Mouse (Mus musculus) c-Kit-positive CD71-positive TER-119-positive erythroid progenitor cells, embryonic 14.5 days (primary cell): ENCODE results near the gene Plod1.

Experiments used
- DNase-seq: peaks from one replicate; pipeline ENCODE4 v3.0.0-alpha.2; 2013; ENCODE audit warnings: low spot score

Plod1 gene

DNA sequence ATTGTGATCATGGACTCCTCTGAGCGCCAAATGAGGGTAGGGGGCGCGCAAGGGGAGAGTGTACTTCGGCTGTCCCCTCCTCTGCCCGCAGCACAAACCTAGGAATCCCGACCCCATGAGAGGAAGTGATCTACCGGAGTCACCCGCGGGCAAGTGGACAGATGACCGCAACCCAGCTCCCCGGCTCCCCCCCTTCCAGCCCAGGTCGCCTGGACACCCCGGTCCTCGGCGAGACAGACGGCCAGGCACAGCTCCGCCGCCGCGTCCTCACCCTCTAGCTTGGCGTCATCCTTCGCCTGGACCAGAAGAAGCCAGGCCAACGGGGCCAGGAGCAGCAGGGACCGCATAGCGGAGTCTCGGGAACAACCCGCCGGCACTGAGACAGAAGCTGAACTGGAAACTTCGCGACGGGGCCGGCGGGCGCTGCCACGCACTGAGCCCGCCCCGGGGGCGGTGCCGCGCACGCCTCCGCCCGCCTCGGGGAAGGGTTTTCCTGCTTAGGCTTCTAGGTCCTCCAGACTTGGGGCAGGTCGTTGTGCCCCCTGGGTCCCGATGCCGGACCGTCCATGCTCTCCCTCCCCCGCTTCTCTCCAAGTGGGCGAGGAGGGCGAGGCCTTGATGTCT is at the start of gene Plod1:
Plod1 (minus strand) TSS at position 437 of the 624 bp plus-strand sequence.
- peak; percentile 33 for DNase-seq

DNA sequence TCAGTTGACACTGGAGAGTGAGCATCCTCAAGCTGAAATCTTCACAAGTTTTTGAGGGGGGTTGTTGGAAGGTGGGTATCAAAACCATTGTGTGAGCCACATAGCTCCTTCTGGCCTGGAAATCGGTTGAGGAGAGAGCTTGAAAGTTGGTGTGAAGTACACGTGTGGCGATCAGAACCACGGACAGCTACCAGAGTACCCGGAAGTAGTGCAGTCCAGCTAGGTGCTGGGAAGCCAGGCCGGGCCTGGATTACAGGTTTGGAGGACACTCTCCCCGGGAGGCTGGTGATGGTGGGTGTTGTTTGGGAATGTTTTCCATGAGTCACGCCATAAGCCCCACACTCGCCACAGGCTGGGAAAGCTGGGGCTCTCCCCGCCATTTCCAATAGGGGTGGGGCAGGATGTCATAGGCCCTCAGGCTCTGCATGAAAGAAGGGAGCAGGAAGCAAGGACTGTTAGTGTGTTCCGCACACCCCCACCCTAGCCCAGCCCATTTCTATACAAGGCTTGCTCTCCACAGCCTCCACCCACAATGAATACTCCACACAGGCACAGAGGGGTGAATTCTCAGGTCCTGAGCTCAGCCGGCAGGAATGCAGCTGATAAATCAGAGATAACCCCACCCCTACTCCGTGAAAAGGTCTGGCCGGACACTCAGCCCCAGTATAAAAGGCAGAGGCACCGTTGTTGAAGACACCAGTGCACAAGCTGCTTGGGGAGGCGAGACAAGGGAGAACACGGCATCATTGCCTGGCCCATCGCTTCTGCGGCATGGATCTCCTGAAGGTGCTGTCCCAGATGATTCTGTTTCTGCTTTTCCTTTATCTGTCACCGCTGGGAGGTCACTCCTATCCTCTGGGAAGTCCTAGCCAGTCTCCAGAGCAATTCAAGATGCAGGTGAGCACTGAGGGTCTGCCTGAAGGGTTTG is 48.9 kb upstream of the Plod1 start, which contains the start of gene Nppb:
Nppb (plus strand) TSS at position 584 of the 928 bp plus-strand sequence.
- peak; percentile 20 for DNase-seq

DNA sequence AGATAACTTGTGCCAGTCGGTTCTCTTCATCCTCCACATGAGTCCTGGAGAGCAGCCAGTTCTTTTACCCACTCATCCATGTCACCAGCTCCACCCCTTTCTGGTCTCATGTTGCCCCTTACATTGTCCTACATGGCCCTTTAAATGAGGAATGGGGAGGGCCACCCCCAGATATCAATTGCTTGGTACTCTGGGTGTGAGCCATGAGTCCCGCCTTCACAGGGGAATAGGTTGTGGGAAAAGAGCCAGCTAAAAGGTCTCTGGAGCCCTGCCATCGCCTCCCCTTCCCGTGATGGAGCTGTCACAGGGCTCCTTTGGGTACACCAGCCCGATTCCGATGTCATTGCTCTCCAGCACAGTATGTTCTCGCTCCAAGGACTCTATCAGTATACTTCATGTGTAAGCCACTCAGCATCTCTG is 42.9 kb upstream of the Plod1 start:
- DNase-seq, result no peak

DNA sequence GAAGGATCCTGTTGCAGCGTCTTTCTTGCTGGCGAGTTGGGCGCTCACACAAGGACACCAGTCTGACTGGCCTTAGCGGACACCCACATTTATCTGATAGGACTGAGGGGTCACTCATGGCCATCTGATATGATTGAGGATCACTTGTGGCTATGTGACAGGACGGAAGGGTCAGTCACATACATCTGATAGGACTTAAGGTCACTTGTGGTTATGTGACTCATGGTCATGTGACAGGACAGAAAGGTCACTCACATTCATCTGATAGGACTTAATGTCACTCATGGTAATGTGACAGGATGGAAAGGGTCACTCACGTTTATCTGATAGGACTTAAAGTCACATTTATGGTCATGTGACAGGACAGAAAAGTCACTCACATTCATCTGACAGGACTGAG is 41.8 kb upstream of the Plod1 start:
- no peak for DNase-seq

DNA sequence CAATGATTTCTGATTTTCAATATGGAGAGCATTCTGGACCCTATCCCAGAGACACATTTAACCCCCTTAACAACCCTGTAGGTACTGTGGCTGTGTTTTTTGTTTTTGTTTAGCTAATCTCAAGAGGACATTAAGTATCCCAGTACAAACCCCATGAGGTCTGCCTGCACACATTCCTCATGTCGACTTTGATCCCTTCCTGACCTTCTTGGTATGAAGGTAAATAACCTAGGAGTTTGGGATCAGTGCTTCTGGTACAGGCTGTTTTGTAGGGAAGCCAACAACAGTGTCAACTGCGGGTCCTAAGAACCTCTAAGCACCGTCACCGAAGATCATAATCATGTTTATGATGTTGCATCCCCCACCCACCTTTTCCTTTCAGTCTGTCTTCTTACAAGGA is 41.2 kb upstream of the Plod1 start:
- no peak for DNase-seq

DNA sequence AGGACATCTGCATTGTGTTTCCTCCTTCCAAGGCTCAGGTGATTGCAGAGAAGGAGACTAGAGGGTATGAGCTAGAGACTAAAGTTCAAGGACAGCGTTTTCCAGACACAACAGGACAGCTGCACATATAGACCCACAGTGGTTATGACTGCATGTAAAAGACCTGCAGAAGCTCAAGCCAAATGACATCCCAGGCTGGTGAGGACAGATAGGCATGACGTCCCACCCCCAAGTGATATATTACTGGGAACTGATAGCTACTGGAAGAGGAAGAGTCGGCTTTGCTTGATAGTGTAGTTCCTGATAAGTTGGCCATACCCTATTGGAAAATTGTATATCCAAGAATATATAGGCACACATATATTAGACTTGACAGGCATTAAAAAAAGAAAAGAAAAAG is 39.7 kb upstream of the Plod1 start:
- DNase-seq, result no peak

DNA sequence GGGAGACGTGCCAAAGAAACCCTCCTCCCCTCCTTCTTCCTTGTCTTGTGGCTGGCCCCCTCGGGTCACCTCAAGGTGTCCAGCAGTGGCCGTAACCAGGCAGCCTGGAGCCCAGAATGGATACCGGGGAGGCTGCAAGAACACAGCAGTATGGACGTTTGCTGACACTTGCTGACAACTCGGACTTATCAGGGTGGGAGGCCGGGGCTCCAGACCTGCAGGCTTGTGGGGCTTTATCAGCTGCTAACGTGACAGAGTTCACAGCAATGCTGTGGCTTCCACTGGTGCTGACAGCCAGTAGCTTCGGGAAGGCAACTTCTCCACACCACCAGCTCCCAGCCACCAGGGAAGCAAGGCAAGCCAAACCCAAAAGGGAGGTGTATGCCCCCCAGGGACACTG is 32.8 kb upstream of the Plod1 start:
- no peak for DNase-seq

DNA sequence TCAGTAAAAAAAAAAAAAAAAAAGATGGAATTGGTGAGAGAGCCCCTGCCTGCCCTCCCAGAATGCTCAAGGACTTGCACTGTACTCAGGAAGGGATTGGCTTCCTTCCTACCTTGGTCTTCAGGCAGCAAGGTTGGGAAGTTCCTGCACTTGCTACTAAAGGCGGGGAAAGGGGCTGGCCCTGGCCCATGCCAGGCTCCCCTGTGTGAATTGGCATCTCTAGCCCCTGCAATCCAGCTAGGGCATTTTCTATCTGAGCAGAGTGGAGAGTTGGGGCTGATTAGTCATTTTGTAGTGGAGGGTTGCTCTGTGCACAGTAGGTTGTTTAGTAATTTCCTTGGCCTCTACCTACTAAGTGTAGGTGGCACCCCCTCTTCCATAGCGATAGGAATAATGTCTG is 32.2 kb upstream of the Plod1 start:
- no peak for DNase-seq

DNA sequence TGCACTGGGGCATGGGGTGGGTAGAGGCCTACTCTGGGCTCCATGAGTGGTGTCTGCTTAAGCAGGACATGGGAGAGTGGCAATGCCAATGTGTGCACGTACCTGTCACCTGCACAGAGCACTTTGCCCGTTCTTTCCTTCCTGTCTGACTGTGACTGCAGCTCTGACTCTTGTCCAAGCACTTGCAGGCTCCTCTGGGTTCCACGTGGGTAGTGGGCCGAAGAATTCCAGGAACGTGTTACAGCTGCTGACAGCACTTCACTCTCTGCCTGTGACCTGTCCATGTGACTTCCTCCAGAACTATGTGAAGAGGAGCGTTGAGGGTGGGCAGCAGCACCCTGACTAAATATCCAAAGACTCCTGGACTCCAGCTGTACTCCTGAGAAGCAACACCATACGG is 29.1 kb upstream of the Plod1 start:
- DNase-seq, result no peak

DNA sequence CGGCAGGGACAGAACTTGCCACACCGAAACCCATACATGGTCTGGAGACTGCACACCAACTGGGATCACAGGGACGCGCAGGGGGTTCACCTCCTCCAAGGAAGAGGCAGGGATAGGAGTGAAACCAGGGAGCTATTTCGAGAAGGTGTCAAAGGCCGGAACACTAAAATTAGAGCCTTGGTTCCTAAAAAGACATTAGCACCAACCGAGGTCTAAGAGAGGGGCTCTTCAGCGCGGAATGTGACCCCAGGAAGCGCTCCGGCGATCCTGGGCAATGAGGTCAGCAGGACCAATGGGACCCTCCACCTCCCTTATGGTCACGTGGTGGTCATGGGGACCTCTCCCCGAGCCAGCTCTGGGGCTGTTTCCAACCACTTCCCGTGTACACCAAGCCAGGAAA is 27.1 kb upstream of the Plod1 start:
- DNase-seq, result no peak

DNA sequence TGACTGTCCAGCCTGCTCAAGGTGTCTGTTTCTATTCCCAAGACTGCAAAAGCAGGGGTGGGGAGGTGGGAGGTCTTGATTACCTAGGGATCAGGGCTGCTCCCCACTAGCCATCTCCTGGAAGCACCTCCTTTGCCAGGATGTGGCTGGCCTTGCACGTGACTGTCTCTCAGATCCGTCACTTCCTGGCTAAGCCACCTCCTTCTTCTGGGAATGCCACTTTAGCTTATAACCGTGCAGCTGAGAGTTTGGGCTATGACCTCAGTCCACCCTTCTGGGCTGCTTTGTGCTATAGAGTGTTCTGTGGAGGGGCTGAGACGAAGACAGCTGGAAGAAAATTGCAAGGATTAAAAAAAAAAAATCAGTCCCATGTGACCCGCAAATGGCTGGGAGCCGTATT is 26.2 kb upstream of the Plod1 start:
- DNase-seq, result no peak

DNA sequence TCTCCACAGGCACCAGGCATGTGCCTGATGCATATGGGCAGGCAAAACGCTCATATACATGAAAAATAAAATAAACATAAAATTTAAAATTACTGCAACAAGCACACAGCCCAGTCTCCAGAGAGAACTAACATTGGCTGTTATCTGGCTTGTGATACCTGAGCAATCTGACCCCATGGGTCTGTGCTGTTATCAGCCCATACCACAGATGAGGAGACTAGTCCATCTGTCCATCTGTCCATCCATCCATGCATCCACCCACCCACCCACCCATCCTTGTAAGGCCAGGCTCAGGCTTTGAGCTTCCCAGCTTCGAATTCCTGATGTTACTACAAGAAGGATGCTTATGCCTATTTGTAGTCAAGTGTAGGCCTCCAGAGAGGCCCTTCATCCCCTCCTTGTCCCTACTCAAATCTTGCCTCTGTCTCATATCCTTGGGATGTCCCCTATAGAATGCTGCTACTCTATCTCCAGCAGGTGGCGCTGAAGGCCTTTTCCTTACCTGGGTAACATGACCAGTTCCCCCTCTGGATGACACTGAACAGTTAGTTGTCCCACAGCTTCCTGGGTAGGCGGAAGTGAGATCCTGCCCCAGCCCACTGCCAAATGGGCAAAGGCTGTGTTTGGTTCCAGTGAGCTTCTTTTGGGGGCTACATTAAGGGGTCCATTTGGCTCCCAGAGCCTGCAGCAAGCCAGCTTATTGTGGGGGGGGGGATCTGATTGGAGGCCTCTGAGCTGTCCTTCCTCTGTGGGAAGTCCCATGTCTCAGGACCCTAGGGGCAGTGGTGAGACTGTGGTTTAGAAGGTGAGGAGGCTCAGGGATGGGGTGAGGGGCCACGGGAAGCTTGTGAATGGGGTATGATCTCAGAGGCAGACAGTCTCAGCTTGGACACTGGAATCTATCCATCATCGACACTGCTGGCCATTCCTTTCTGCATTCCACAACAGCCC is 23.6 kb upstream of the Plod1 start:
- DNase-seq, result peak; percentile 70

DNA sequence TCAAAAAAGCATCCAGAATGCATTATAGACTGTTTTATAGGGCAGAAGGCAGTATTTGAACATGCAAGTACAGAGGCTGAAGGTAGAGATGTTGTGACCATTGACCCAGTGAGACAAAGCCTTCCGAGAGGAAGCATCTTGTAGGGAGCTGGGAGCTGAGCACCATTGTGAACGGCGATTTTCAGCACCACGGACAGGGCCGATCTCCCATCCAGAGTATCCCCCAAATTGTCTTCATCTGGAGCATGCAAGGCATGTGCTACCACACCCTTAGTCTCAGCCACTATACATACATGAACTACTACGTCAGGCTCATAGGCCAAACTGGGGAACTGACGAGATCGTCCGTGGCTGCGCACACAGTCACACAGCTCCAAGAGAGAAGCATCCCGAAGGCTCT is 20.6 kb upstream of the Plod1 start:
- DNase-seq, result no peak

DNA sequence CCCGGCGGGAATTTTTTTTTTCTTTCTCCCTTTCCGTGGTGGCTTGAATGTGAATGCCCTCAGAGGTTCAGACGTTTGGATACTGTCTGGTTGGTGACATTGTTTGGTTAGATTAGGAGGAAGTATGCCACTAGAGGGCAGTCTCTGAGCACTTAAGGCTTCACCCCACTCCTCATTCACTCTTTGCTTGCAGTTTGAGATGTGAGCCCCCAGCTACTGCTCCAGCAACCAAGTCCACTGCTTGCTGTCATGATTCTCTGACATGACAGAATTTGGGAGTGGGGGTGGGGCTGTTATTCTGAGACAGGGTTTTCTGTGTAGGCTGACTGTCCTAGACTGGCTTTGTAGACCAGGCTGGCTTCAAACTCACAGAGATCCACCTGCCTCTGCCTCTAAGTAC is 17.0 kb upstream of the Plod1 start:
- DNase-seq, result peak; percentile 47

DNA sequence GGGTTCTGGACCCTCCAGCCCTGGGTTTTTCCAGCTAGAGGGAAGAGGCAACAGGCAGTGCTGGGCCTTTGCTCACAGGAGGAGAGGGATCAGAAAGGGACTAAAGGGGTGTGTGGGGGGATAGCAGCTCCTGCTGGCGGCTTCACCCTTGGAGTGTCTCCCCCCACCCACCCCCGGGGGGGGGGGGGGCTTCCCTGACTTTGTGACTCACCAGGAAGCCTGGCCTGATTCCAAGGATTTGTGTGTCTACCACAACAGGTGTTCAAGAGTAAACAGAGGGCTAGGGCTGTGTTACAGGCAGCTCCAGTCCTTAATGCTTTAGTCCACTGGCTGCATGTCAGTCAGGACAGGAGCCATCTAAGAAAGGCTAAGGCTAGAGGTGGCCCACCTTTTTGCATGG is 10.9 kb upstream of the Plod1 start:
- DNase-seq, result no peak

DNA sequence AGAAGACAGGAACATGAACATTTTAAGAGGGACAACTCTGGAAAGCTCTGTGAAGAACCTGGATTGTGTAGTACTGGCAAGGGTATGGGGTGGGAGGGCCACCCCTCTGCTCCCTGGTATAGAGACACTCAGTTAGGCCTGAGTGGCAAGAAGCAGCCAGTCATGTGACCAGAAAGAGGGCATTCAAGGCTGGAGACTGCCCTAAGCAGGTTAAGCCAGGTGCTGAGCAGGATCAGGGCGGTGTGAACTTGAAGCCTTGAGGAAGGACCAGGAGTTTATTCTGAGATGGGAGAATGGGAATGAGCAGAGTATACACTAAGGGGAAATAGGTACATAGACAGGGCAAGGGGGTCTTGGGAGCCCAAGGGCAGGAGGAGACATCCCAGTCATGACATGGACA is 6.4 kb upstream of the Plod1 start:
- DNase-seq, result no peak

DNA sequence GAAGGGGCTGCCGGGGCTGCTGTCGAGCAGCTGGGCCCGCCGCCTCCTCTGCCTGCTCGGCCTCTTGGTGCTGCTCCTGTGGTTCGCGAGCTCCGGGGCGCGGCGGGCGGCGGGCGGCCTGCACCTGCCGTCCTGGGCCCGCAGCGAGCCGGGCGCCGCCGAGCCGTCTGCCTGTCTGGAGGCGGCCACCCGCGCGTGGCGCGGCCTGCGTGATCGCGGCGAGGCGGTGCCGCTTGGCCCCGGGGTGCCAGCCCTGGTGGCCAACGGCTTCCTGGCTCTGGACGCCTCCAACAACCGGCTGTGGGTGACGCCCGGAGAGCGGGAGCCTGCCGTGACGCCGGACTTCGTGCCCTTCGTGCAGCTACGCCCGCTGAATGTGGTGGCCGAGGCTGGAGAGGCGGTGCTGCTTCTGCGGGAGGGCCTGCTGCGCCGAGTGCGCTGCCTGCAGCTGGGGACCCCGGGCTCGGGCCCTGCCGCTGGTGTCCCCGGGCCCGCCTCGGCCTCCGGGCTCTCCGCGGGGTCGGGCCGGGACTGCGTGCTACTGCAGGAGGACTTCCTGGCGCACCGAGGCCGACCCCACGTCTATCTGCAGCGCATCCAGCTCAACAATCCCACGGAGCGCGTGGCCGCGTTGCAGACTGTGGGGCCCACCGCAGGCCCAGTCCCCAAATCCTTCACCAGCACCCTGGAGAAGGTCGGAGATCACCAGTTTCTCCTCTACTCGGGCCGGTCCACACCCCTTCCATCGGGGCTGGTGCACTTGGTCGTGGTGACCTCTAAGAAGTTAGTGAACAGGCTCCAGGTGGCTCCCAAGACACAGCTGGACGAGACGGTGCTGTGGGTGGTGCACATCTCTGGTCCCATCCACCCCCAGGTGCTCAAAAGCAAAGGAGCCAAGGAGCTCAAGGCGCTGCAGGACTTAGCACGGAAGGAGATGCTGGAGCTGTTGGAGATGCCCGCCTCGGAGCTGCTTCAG is 4.8 kb upstream of the Plod1 start:
- DNase-seq, result no peak

DNA sequence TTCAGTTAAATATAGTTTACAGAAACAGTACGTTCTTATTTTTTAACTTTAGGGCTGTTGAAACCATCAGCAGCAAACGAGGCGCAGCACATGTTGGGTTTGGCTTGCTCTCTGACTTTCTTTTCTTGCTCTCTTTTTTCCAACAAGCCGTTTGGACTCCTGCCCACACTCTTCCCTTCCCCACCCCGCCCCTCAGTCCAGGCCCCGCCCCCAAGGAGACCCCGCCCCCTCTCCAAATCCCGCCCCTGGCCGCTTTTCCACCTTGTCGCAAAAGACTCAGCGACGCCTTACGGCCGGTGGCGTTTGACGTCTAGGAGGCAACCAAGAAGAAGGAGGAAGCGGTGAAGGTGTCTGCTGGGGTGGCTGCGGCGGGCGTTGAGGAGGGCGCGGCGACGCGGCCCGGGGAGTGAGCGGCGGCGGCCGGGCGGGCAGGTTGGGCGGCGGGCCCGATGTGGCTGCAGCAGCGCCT is 4.0 kb upstream of the Plod1 start, which contains the start of gene 2510039O18Rik:
2510039O18Rik (plus strand) TSS at position 320 of the 469 bp plus-strand sequence.
- peak; percentile 86 for DNase-seq

DNA sequence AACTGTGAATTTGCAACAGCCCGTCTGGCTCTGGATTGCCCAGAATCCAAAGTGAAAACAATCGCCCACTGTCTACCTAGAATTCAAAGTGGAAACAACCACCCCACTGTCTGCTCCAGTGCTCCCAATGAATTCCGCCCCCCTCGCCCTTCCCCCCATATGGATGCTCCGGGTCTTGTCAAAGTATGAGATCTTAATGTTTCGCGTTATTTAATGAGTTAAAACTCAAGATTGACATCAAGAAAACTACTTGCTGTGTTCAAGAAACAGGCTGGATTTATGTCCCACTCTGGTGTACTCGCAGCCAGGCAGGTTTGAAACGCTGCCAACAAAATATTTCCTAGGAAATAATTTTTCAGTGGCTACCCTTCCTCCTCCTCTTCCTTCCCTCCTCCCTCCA is 3.5 kb upstream of the Plod1 start:
- no peak for DNase-seq

DNA sequence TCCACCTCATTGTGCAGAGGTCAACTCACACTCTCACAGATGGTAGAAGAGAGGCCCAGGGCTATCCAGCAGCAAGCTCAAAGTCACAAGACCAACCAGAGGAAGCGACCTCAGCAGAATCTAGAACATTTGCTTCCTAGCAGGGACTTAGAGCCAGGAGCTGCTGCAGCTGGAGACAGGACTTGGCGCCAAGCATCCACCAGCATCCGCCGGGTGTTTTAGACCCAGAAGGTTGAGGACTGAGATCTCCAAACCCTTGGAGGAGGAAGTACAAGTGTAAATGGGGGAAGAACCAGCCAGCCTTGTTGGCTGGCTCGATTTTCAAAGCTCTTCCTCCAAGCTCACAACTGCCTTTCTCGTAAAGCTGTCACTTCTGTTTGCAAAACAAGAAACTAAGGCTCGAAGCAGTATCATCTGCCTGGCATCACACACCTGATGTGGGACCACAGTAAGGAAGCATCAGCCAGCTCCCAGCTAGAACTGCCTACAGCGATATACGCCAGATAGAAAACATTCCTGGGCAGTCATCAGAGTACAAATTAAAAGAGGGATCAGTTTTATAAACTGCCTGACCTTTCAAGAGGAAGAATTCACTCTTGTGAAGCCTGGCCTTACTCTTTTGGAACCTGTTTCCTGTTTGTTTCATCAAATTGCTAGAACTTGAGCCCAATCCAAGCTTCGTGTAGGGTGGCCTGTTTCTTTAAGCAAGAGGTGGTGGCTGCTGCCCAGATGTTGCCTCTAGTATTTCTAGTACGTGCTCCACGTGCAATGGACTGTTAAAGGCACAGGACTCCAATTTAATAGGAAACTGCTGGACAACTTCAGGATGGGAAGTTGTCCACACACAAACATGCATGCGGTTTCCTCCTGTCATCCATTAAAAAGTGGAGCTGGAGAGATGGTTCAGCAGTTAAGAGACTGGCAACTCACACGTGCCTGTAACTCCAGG is 1.9 kb upstream of the Plod1 start:
- no peak for DNase-seq
